Mouse (Mus musculus): ENCODE data around the gene Akap13. TPM values are rescaled to one million over a fixed set of nuclear protein-coding genes. Genes with fewer than 3 reads are reported as not detected.
A peak's percentile ranks its signal among the peaks of the same experiment; 100 is the strongest.
"Not testable (repeated sequence)": the region's sequence is repeated elsewhere in the genome, so short reads cannot be mapped to it uniquely, and the experiment has no call there.

Akap13 gene
- polyA plus RNA-seq, 1 experiment from 2014 or later = 31.0 TPM

- Histone ChIP-seq H3K9ac (ENCODE audit: low read length) (no peak overlapping the region), H3K9me3 (ENCODE audit: control insufficient read depth, low read length) (no peaks in the 10 kb centered on the region), H3K4me2 (ENCODE audit: low read depth, low read length, severe bottlenecking) (no peak overlapping the region), H3K4me1 (replicated peaks; ENCODE audit: control insufficient read depth, insufficient read depth, low read length) (no peaks in the 10 kb centered on the region), H3K36me3 (ENCODE audit: control insufficient read depth, insufficient read depth, low read length) (peaks cover 2% of the 10 kb centered on the region; the same call in 1 of the 2 replicates), H3K27me3 (ENCODE audit: control insufficient read depth, insufficient read depth, low read length) (no peaks in the 10 kb centered on the region), H3K27ac (ENCODE audit: low read depth, low read length) (no peak overlapping the region), H3K4me3 (ENCODE audit: low read depth, low read length) (no peak overlapping the region)
- 96% methylated on average over 9 of the region's 9 CpGs for WGBS
- DNase-seq (ENCODE audit: low spot score) (no peak), ATAC-seq (replicated peaks; ENCODE audit: low FRiP score) (no peak)
Measured at GRCm38 (mm10) chr7:75726867-75727266, 271.5 kb downstream of the Akap13 start.

DNA sequence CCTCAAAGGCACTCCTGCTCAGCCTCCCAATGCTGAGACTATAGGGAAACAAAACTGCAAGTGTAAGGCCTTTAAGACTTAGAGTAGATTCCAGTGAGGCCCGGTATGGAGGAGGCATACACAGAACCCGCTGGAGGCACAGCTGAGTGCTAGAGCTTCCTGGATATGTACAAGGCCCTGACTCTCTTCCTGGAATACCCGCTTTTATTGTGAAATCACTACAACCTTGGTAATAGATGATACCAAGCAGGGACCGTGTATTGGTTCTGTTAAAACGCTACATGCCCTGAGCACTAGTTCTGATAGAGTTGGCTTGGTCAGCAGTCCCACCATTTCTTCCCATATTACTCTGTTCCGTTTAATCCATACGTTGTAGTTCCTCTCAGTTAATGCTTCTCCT lies 274.3 kb downstream of the Akap13 start:
- ATAC-seq (replicated peaks; ENCODE audit: low FRiP score) = no peak
- Histone ChIP-seq H3K27ac (ENCODE audit: low read depth, low read length) (no peak overlapping the region), H3K4me1 (replicated peaks; ENCODE audit: control insufficient read depth, insufficient read depth, low read length) (no peaks in the 10 kb centered on the region), H3K4me2 (ENCODE audit: low read depth, low read length, severe bottlenecking) (no peak overlapping the region), H3K9me3 (ENCODE audit: control insufficient read depth, low read length) (no peaks in the 10 kb centered on the region), H3K27me3 (ENCODE audit: control insufficient read depth, insufficient read depth, low read length) (no peaks in the 10 kb centered on the region), H3K36me3 (ENCODE audit: control insufficient read depth, insufficient read depth, low read length) (peaks cover 2% of the 10 kb centered on the region; the same call in 1 of the 2 replicates), H3K9ac (ENCODE audit: low read length) (no peak overlapping the region), H3K4me3 (ENCODE audit: low read depth, low read length) (no peak overlapping the region)
- 98% methylated on average over 7 of the region's 7 CpGs for WGBS
- DNase-seq (ENCODE audit: low spot score) = no peak

DNA sequence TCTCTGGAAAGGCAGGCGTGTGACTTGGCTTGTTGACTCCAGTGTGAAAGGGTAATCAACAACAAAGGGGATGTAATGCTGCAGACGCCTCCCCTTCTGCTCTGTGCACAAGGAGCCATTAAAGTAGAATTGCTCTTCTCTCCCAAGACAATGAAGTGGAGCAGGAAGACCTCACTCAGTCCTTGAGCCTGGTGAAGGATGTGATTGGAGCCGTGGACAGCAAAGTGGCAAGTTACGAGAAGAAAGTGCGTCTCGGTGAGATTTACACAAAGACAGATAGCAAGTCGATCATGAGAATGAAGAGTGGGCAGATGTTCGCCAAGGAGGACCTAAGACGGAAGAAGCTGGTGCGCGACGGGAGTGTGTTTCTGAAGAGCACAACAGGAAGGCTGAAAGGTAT lies 274.9 kb downstream of the Akap13 start:
- Histone ChIP-seq H3K27me3 (ENCODE audit: control insufficient read depth, insufficient read depth, low read length) (no peaks in the 10 kb centered on the region), H3K9me3 (ENCODE audit: control insufficient read depth, low read length) (no peaks in the 10 kb centered on the region), H3K4me1 (replicated peaks; ENCODE audit: control insufficient read depth, insufficient read depth, low read length) (no peaks in the 10 kb centered on the region), H3K27ac (ENCODE audit: low read depth, low read length) (no peak overlapping the region), H3K36me3 (ENCODE audit: control insufficient read depth, insufficient read depth, low read length) (peaks cover 2% of the 10 kb centered on the region; the same call in 1 of the 2 replicates), H3K4me3 (ENCODE audit: low read depth, low read length) (no peak overlapping the region), H3K9ac (ENCODE audit: low read length) (no peak overlapping the region), H3K4me2 (ENCODE audit: low read depth, low read length, severe bottlenecking) (no peak overlapping the region)
- ATAC-seq (replicated peaks; ENCODE audit: low FRiP score) (no peak), DNase-seq (ENCODE audit: low spot score) (no peak)
- 92% methylated on average over 12 of the region's 12 CpGs for WGBS

DNA sequence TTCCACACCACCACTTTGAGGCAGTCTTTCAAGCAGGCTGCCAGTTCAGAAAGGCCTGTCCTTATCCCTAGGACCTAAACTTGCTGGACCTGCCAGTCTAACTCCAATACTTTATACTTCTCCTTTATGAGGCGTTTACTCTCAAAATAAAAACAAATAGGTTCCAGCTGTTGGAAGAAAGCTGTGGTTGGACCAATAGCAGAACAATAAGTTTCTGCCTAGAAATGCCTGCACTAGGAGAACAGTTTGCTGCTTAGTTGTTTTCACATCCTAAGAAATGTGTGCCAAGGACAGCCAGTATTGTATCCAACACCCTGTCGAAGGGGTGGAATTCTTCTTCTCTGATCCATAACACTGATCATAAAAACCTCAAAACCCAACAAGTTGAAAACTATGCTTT lies 276.6 kb downstream of the Akap13 start:
- Histone ChIP-seq H3K4me1 (replicated peaks; ENCODE audit: control insufficient read depth, insufficient read depth, low read length) (no peaks in the 10 kb centered on the region), H3K4me3 (ENCODE audit: low read depth, low read length) (no peak overlapping the region), H3K36me3 (ENCODE audit: control insufficient read depth, insufficient read depth, low read length) (no peaks in the 10 kb centered on the region; the same call in 1 of the 2 replicates), H3K9me3 (ENCODE audit: control insufficient read depth, low read length) (no peaks in the 10 kb centered on the region), H3K27ac (ENCODE audit: low read depth, low read length) (no peak overlapping the region), H3K9ac (ENCODE audit: low read length) (no peak overlapping the region), H3K27me3 (ENCODE audit: control insufficient read depth, insufficient read depth, low read length) (no peaks in the 10 kb centered on the region), H3K4me2 (ENCODE audit: low read depth, low read length, severe bottlenecking) (no peak overlapping the region)
- 81% methylated on average over 2 of the region's 2 CpGs for WGBS
- DNase-seq (ENCODE audit: low spot score) (no peak), ATAC-seq (replicated peaks; ENCODE audit: low FRiP score) (no peak)

DNA sequence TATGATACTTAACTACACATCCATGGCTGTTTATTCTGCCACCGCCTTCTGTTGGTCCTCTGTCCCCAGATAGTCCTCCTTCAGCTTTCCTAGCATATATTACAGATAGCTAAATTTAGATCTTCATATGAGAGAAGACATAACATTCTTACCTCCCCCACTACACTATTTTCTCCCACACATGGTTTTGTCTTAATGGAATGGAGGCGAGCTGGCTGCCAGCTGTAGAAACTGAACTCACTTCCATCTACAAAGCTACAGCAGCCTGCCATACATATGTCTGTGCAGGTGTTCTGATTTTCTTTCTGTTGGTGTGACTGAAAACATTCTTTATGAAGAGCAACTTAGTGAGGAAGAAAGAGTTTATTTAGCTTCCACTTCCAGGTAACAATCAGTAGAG lies 277.8 kb downstream of the Akap13 start:
- DNase-seq (ENCODE audit: low spot score) (no peak), ATAC-seq (replicated peaks; ENCODE audit: low FRiP score) (no peak)
- no peaks in the 10 kb centered on the region for H3K27me3 ChIP-seq (ENCODE audit: control insufficient read depth, insufficient read depth, low read length)
- no peak overlapping the region for H3K27ac ChIP-seq (ENCODE audit: low read depth, low read length)
- H3K4me3 ChIP-seq (ENCODE audit: low read depth, low read length) = no peak overlapping the region
- no peak overlapping the region for H3K9ac ChIP-seq (ENCODE audit: low read length)
- no peak overlapping the region for H3K4me2 ChIP-seq (ENCODE audit: low read depth, low read length, severe bottlenecking)
- H3K9me3 ChIP-seq (ENCODE audit: control insufficient read depth, low read length) = no peaks in the 10 kb centered on the region
- no peaks in the 10 kb centered on the region for H3K4me1 ChIP-seq (replicated peaks; ENCODE audit: control insufficient read depth, insufficient read depth, low read length)
- 93% methylated on average over 2 of the region's 2 CpGs for WGBS
- no peaks in the 10 kb centered on the region; the same call in 1 of the 2 replicates for H3K36me3 ChIP-seq (ENCODE audit: control insufficient read depth, insufficient read depth, low read length)

GRCm38 (mm10) chr7:75739075-75739725 lies 283.9 kb downstream of the Akap13 start:
- no peaks in the 10 kb centered on the region; the same call in 1 of the 2 replicates for H3K36me3 ChIP-seq (ENCODE audit: control insufficient read depth, insufficient read depth, low read length)
- H3K4me2 ChIP-seq (ENCODE audit: low read depth, low read length, severe bottlenecking) = no peak overlapping the region
- H3K9ac ChIP-seq (ENCODE audit: low read length) = no peak overlapping the region
- peak; percentile 63 for DNase-seq (ENCODE audit: low spot score)
- no peaks in the 10 kb centered on the region for H3K9me3 ChIP-seq (ENCODE audit: control insufficient read depth, low read length)
- H3K27ac ChIP-seq (ENCODE audit: low read depth, low read length) = no peak overlapping the region
- no peak overlapping the region for H3K4me3 ChIP-seq (ENCODE audit: low read depth, low read length)
- ATAC-seq (replicated peaks; ENCODE audit: low FRiP score) = peak; percentile 56; the same call in 1 of the 2 replicates
- no peaks in the 10 kb centered on the region for H3K27me3 ChIP-seq (ENCODE audit: control insufficient read depth, insufficient read depth, low read length)
- no peaks in the 10 kb centered on the region for H3K4me1 ChIP-seq (replicated peaks; ENCODE audit: control insufficient read depth, insufficient read depth, low read length)
- 59% methylated on average over 10 of the region's 10 CpGs for WGBS

- DNase-seq (ENCODE audit: low spot score) (no peak), ATAC-seq (replicated peaks; ENCODE audit: low FRiP score) (no peak)
- no peak overlapping the region for H3K4me2 ChIP-seq (ENCODE audit: low read depth, low read length, severe bottlenecking)
- no peak overlapping the region for H3K4me3 ChIP-seq (ENCODE audit: low read depth, low read length)
- no peak overlapping the region for H3K9ac ChIP-seq (ENCODE audit: low read length)
- no peaks in the 10 kb centered on the region; the same call in 1 of the 2 replicates for H3K36me3 ChIP-seq (ENCODE audit: control insufficient read depth, insufficient read depth, low read length)
- H3K4me1 ChIP-seq (replicated peaks; ENCODE audit: control insufficient read depth, insufficient read depth, low read length) = no peaks in the 10 kb centered on the region
- WGBS = 70% methylated on average over 2 of the region's 2 CpGs
- no peaks in the 10 kb centered on the region for H3K27me3 ChIP-seq (ENCODE audit: control insufficient read depth, insufficient read depth, low read length)
- no peak overlapping the region for H3K27ac ChIP-seq (ENCODE audit: low read depth, low read length)
- H3K9me3 ChIP-seq (ENCODE audit: control insufficient read depth, low read length) = no peaks in the 10 kb centered on the region
Measured at GRCm38 (mm10) chr7:75744528-75744927, 289.2 kb downstream of the Akap13 start.

DNA sequence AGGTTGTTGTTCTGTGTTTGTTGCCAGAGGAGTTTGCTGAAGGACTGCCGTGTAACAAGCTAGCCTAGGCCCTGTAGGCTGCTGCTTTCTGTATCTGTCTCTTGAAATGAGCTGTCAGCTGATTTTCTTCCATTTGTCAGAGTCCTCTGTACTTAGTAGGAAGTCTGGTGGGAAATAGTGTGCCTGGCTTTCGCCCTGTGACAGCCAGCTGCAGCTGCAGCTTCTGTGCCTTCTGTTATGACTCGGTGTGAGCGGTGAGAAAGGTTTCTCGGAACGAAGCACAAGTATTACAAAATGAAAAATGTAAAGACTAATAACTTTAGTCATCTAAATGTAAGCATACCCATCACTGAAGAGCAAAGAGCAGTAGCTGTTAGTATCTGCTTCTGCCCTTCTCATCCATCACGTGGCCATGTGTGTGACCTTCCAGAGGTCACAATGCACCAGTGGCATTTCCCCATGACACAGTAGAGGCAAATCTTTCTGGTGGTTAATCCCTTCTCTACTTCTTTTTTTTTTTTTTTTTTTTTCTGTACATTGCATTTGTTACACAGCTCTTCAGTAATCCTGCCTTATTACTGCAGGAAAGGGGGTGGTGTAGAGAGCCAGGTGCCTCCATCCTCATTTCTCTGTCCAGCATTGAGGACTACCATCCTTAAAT lies 289.8 kb downstream of the Akap13 start:
- Histone ChIP-seq H3K27me3 (ENCODE audit: control insufficient read depth, insufficient read depth, low read length) (no peaks in the 10 kb centered on the region), H3K4me3 (ENCODE audit: low read depth, low read length) (no peak overlapping the region), H3K9me3 (ENCODE audit: control insufficient read depth, low read length) (no peaks in the 10 kb centered on the region), H3K9ac (ENCODE audit: low read length) (no peak overlapping the region), H3K36me3 (ENCODE audit: control insufficient read depth, insufficient read depth, low read length) (peaks cover 2% of the 10 kb centered on the region; the same call in 1 of the 2 replicates), H3K4me1 (replicated peaks; ENCODE audit: control insufficient read depth, insufficient read depth, low read length) (no peaks in the 10 kb centered on the region), H3K27ac (ENCODE audit: low read depth, low read length) (no peak overlapping the region), H3K4me2 (ENCODE audit: low read depth, low read length, severe bottlenecking) (no peak overlapping the region)
- 89% methylated on average over 7 of the region's 7 CpGs for WGBS
- DNase-seq (ENCODE audit: low spot score) = no peak
- ATAC-seq (replicated peaks; ENCODE audit: low FRiP score) = no peak

- not testable (repeated sequence) for DNase-seq (ENCODE audit: low spot score); H3K4me1 ChIP-seq (replicated peaks; ENCODE audit: control insufficient read depth, insufficient read depth, low read length); H3K9ac ChIP-seq (ENCODE audit: low read length); H3K36me3 ChIP-seq (ENCODE audit: control insufficient read depth, insufficient read depth, low read length); H3K27ac ChIP-seq (ENCODE audit: low read depth, low read length); H3K4me2 ChIP-seq (ENCODE audit: low read depth, low read length, severe bottlenecking); H3K27me3 ChIP-seq (ENCODE audit: control insufficient read depth, insufficient read depth, low read length); H3K9me3 ChIP-seq (ENCODE audit: control insufficient read depth, low read length); ATAC-seq (replicated peaks; ENCODE audit: low FRiP score); H3K4me3 ChIP-seq (ENCODE audit: low read depth, low read length)
- 52% methylated on average over 3 of the region's 3 CpGs for WGBS
Measured at GRCm38 (mm10) chr7:75745969-75746368, 290.6 kb downstream of the Akap13 start.

Data from forebrain, embryonic 11.5 days (tissue).